Mouse (Mus musculus): ENCODE data around the gene Zfp609. TPM values are rescaled to one million over a fixed set of nuclear protein-coding genes. Genes with fewer than 3 reads are reported as not detected.

The Zfp609 gene
- polyA plus RNA-seq, 1 experiment: 9.2 TPM

Other genes starting within 250 kb of the Zfp609 start
- gene Plekho2, start 247.5 kb downstream of the Zfp609 start, polyA plus RNA-seq (2012; rRNA removed): 45.4 and 50.5 TPM in 2 replicates
- 0.29 and 0.36 TPM in 2 replicates for gene Pif1, start 240.4 kb downstream of the Zfp609 start, polyA plus RNA-seq (2012; rRNA removed)
- 142 and 175 TPM in 2 replicates for gene Rbpms2, start 197.9 kb downstream of the Zfp609 start, polyA plus RNA-seq (2012; rRNA removed)
- 162 and 173 TPM in 2 replicates for gene Oaz2, start 159.6 kb downstream of the Zfp609 start, polyA plus RNA-seq (2012; rRNA removed)
- 1.8 and 3.1 TPM in 2 replicates for gene Pclaf, start 62.7 kb upstream of the Zfp609 start, polyA plus RNA-seq (2012; rRNA removed)
- 19.4 and 21.2 TPM in 2 replicates for gene Trip4, start 81.2 kb upstream of the Zfp609 start, polyA plus RNA-seq (2012; rRNA removed)
- 11.2 and 12.3 TPM in 2 replicates for gene Csnk1g1, start 81.4 kb upstream of the Zfp609 start, polyA plus RNA-seq (2012; rRNA removed)
- gene Ppib, start 232.7 kb upstream of the Zfp609 start, polyA plus RNA-seq (2012; rRNA removed): 442 and 532 TPM in 2 replicates
- gene Snx22, start 242.2 kb upstream of the Zfp609 start, polyA plus RNA-seq (2012; rRNA removed): 0.81 and 1.6 TPM in 2 replicates